ENCODE assay signal across 8 mouse cellular contexts in the genomic region with DNA sequence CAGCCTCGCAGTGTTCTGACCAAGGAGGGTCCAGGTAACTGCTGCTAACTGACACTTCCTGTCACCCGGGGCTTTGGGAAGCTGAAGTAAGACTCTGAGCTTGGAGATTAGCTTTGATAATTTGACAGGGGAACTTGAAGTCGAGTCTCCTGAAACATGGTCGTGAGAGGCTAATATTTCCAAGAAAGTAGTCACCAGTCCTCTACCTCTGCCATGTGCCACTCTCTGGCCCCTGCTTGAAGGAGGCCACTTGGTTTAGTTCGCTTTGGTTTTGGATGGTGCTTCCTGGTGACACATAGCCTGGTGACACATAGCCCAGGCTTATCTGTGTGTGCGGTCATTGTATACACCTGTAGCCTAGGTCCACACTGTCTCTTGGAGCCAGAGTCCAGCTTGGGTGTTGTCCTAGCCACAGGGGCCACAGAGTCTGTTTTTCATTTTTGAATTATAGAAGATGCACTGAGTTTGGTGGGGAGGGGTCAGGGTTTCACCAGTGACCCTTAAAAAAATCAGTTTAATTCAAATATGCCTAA. TPM values are rescaled to one million over a fixed set of nuclear protein-coding genes. Genes with fewer than 3 reads are reported as not detected.
DNase-seq lines count a peak whose midpoint lies in the region; ATAC-seq and TF ChIP-seq lines count a peak whose summit lies in the region.

Gene Rgs3, plus strand, starts transcription at position 51 of the 533 bp plus-strand sequence.

- no peak for TF ChIP-seq CTCF in lung, postnatal 0 days (IDR thresholded peaks at IDR 0.05)

- H3K4me2 ChIP-seq in lung, postnatal 0 days (replicated peaks; ENCODE audit: low read depth, low read length): no peak within 1 kb of the TSS
- H3K4me2 ChIP-seq in embryonic facial prominence, embryonic 14.5 days (ENCODE audit: low read depth, low read length): no peak within 1 kb of the TSS
- H3K4me2 ChIP-seq in limb, embryonic 15.5 days: no peak within 1 kb of the TSS

- ATAC-seq in lung, postnatal 0 days: no peak
- ATAC-seq in embryonic facial prominence, embryonic 14.5 days (ENCODE audit: low read depth): no peak
- no peak for ATAC-seq in limb, embryonic 15.5 days (ENCODE audit: insufficient number of reproducible peaks, low FRiP score, low TSS enrichment, low read depth)

- no peaks in the 10 kb centered on the region for H3K9me3 ChIP-seq in lung, postnatal 0 days (ENCODE audit: low read length)
- H3K9me3 ChIP-seq in embryonic facial prominence, embryonic 14.5 days (ENCODE audit: control insufficient read depth, low read length): no peaks in the 10 kb centered on the region
- no peaks in the 10 kb centered on the region for H3K9me3 ChIP-seq in hindbrain, embryonic 10.5 days
- H3K9me3 ChIP-seq in limb, embryonic 15.5 days: no peaks in the 10 kb centered on the region

- no peaks in the 10 kb centered on the region for H3K36me3 ChIP-seq in lung, postnatal 0 days (ENCODE audit: insufficient read depth, low read length)
- H3K36me3 ChIP-seq in embryonic facial prominence, embryonic 14.5 days (ENCODE audit: control insufficient read depth, insufficient read depth, low read length): no peaks in the 10 kb centered on the region
- H3K36me3 ChIP-seq in hindbrain, embryonic 10.5 days: no peaks in the 10 kb centered on the region
- H3K36me3 ChIP-seq in limb, embryonic 15.5 days: no peaks in the 10 kb centered on the region

- H3K4me1 ChIP-seq in lung, postnatal 0 days (ENCODE audit: insufficient read depth, low read depth, low read length): no peaks in the 10 kb centered on the region
- H3K4me1 ChIP-seq in embryonic facial prominence, embryonic 14.5 days (ENCODE audit: control insufficient read depth, insufficient read depth, low read length): no peaks in the 10 kb centered on the region
- 0 out of 2 replicates have a peak, but pooled peaks cover 5% of the 10 kb centered on the region for H3K4me1 ChIP-seq in hindbrain, embryonic 10.5 days (replicated peaks)
- H3K4me1 ChIP-seq in limb, embryonic 15.5 days: 0 out of 2 replicates have a peak, but pooled peaks cover 11% of the 10 kb centered on the region

- no peak for TF ChIP-seq EP300 in lung, postnatal 0 days (IDR thresholded peaks at IDR 0.05)

- no peak for DNase-seq in lung, postnatal 0 days (ENCODE audit: low spot score)
- DNase-seq in lung, adult 18-20 months: no peak
- DNase-seq in embryonic facial prominence, embryonic 14.5 days (ENCODE audit: low spot score): no peak
- no peak for DNase-seq in hindbrain, embryonic 10.5 days (ENCODE audit: low spot score)
- DNase-seq in MN1 (ENCODE audit: low spot score) (no peak), adipocyte (ENCODE audit: low spot score) (no peak)
- no peak for DNase-seq in spleen, postnatal 14 days (ENCODE audit: low spot score in 2 of 2)

- 36% methylated on average over 6 of the region's 6 CpGs for WGBS in lung, postnatal 0 days
- WGBS in embryonic facial prominence, embryonic 14.5 days: 53% methylated on average over 6 of the region's 6 CpGs
- 69% methylated on average over 6 of the region's 6 CpGs for WGBS in hindbrain, embryonic 10.5 days
- 53% methylated on average over 6 of the region's 6 CpGs for WGBS in limb, embryonic 15.5 days

- no peaks in the 10 kb centered on the region for H3K27me3 ChIP-seq in lung, postnatal 0 days (replicated peaks; ENCODE audit: insufficient read depth, low read length)
- no peaks in the 10 kb centered on the region for H3K27me3 ChIP-seq in embryonic facial prominence, embryonic 14.5 days (replicated peaks; ENCODE audit: control insufficient read depth, insufficient read depth, low read length)
- no peaks in the 10 kb centered on the region for H3K27me3 ChIP-seq in hindbrain, embryonic 10.5 days (ENCODE audit: insufficient read depth, poor library complexity, severe bottlenecking)
- H3K27me3 ChIP-seq in limb, embryonic 15.5 days: no peaks in the 10 kb centered on the region

- no peak within 1 kb of the TSS for H3K4me3 ChIP-seq in lung, postnatal 0 days (ENCODE audit: low read depth, low read length)
- H3K4me3 ChIP-seq in embryonic facial prominence, embryonic 14.5 days (ENCODE audit: low read depth, low read length): no peak within 1 kb of the TSS
- H3K4me3 ChIP-seq in hindbrain, embryonic 10.5 days: no peak within 1 kb of the TSS
- H3K4me3 ChIP-seq in limb, embryonic 15.5 days: no peak within 1 kb of the TSS

- no peak within 1 kb of the TSS for H3K9ac ChIP-seq in lung, postnatal 0 days (replicated peaks; ENCODE audit: low read depth)
- H3K9ac ChIP-seq in embryonic facial prominence, embryonic 14.5 days (ENCODE audit: low read depth, low read length): no peak within 1 kb of the TSS
- H3K9ac ChIP-seq in limb, embryonic 15.5 days: no peak within 1 kb of the TSS

- no peak within 1 kb of the TSS for H3K27ac ChIP-seq in lung, postnatal 0 days (ENCODE audit: low read length)
- no peak within 1 kb of the TSS for H3K27ac ChIP-seq in embryonic facial prominence, embryonic 14.5 days (replicated peaks; ENCODE audit: low read depth, low read length)
- no peak within 1 kb of the TSS for H3K27ac ChIP-seq in hindbrain, embryonic 10.5 days
- no peak within 1 kb of the TSS for H3K27ac ChIP-seq in limb, embryonic 15.5 days

RNA-seq across cellular contexts. Expression of gene Rgs3, which starts in this region (rescaled TPM):
- 63.7 and 69.0 TPM in 2 replicates for polyA plus RNA-seq in lung, postnatal 0 days (2015; fragmentation: Nextera tagmentation; extraction: Ambion mirVana)
- polyA plus RNA-seq in embryonic facial prominence, embryonic 14.5 days (2014; fragmentation: Nextera tagmentation; extraction: Ambion mirVana): 37.2 and 38.8 TPM in 2 replicates
- polyA plus RNA-seq in hindbrain, embryonic 10.5 days (2016; fragmentation: Nextera tagmentation; extraction: Ambion mirVana): 36.2 and 48.6 TPM in 2 replicates
- 59.4 and 62.3 TPM in 2 replicates for polyA plus RNA-seq in limb, embryonic 15.5 days (2015; fragmentation: Nextera tagmentation; extraction: Ambion mirVana)
